Mouse (Mus musculus) lung, embryonic 16.5 days (tissue): ENCODE results near the gene Akap13. TPM values are rescaled to one million over a fixed set of nuclear protein-coding genes. Genes with fewer than 3 reads are reported as not detected.

ENCODE experiments used
- ATAC-seq: fragments of 200-750 bp; cut with Nextera tagmentation; 2 replicates; pipeline ENCODE4 v1.8.0; 2017; ENCODE audit warnings: low read depth, mild to moderate bottlenecking, moderate library complexity
- H3K27ac ChIP-seq: fragments of 300-500 bp; sonication (generic); 2 replicates; pipeline ENCODE4 v1.5.1; 2014; ENCODE audit warnings: mild to moderate bottlenecking, control low read depth, low read length
- H3K27me3 ChIP-seq: fragments of 300-500 bp; sonication (generic); 2 replicates; pipeline ENCODE4 v1.6.1; 2014; ENCODE audit warnings: low read depth, low read length, mixed read lengths; ENCODE audit not compliant: control insufficient read depth, insufficient read depth
- H3K36me3 ChIP-seq: fragments of 300-500 bp; sonication (generic); 2 replicates; pipeline ENCODE4 v1.6.1; 2014; ENCODE audit warnings: low read length; ENCODE audit not compliant: control insufficient read depth, insufficient read depth
- H3K4me1 ChIP-seq: fragments of 300-500 bp; sonication (generic); replicated peaks from 2 replicates; pipeline ENCODE4 v1.6.1; 2014; ENCODE audit warnings: low read length, mixed read lengths; ENCODE audit not compliant: control insufficient read depth, insufficient read depth
- H3K4me2 ChIP-seq: fragments of 300-500 bp; sonication (generic); 2 replicates; pipeline ENCODE4 v1.6.1; 2014; ENCODE audit warnings: low read depth, low read length, control low read depth
- H3K4me3 ChIP-seq: fragments of 300-500 bp; sonication (generic); 2 replicates; pipeline ENCODE4 v1.5.1; 2014; ENCODE audit warnings: mild to moderate bottlenecking, low read length, control low read depth
- H3K9ac ChIP-seq: fragments of 300-500 bp; sonication (generic); 2 replicates; pipeline ENCODE4 v1.6.1; 2014; ENCODE audit warnings: low read length, control low read depth
- H3K9me3 ChIP-seq: fragments of 300-500 bp; sonication (generic); 2 replicates; pipeline ENCODE4 v1.6.1; 2016; ENCODE audit warnings: low read length; ENCODE audit not compliant: control insufficient read depth
- WGBS: fragments of 180-500 bp; shearing (Covaris S2); extraction: QIAGEN DNeasy Blood & Tissue Kit; methylation state at CpG from one replicate; pipeline ENCODE4 v1.1.7; 2014; 5-methylcytosine and 5-hydroxymethylcytosine counted together
- polyA plus RNA-seq: library from polyadenylated mRNA; unstranded; fragments of >200 nt; fragmentation: Nextera tagmentation; extraction: Ambion mirVana; gene quantifications from 2 replicates; pipeline ENCODE4 v1.2.1, GENCODE M21; 2015

Akap13 gene
- polyA plus RNA-seq, 1 experiment from 2014 or later: 39.0 TPM

DNA sequence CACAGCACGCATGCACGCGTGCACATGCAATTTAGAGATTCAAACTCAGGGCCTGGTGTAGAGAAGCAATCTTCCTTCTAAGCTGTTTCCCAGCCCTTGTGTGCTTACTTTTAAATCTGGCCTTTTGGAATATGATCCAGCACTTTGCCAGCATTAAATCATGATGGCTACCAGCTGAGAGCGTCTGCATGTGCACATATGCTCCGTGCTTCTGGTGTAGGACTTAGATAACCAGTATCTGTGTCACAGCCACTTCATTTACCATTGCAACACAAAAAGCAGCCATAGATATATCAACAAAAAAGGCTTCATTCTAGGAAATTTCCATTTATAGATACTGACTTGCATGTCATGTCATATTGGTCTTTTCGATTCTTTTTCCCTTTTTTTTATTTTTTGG is 249.5 kb downstream of the Akap13 start:
- no peak overlapping the region for H3K9ac ChIP-seq
- no peak overlapping the region for H3K4me2 ChIP-seq
- WGBS: 84% methylated on average over 6 of the region's 6 CpGs
- no peaks in the 10 kb centered on the region for H3K27me3 ChIP-seq
- no peak for ATAC-seq
- H3K4me1 ChIP-seq: no peaks in the 10 kb centered on the region
- no peaks in the 10 kb centered on the region for H3K9me3 ChIP-seq
- no peak overlapping the region for H3K4me3 ChIP-seq
- H3K36me3 ChIP-seq: peaks cover 22% of the 10 kb centered on the region
- no peak overlapping the region for H3K27ac ChIP-seq

DNA sequence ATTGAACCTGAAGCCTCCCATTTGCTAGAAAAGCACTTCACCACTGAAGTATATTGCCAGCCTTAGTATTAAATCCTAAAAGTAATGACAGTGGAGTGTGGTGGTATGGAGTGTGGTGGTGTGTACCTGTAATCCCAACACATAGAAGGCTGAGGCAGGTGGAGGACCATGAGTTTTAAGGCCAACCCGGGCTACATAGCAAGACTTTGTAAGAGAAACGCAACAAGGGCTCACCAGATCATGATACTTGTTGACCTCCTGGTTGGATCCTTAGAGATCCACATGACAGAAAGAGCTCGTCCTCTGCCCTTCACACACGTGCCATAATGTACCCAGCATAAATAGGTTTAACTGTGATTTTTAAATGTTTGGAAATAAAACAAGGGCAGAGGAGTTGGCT is 254.6 kb downstream of the Akap13 start:
- H3K4me3 ChIP-seq: no peak overlapping the region
- no peaks in the 10 kb centered on the region; the same call in 1 of the 2 replicates for H3K4me1 ChIP-seq
- H3K36me3 ChIP-seq: peaks cover 18% of the 10 kb centered on the region; the same call in 1 of the 2 replicates
- H3K27me3 ChIP-seq: no peaks in the 10 kb centered on the region
- no peak for ATAC-seq
- no peak overlapping the region for H3K4me2 ChIP-seq
- H3K9ac ChIP-seq: no peak overlapping the region
- 92% methylated on average over 4 of the region's 4 CpGs for WGBS
- no peak overlapping the region for H3K27ac ChIP-seq
- H3K9me3 ChIP-seq: no peaks in the 10 kb centered on the region

DNA sequence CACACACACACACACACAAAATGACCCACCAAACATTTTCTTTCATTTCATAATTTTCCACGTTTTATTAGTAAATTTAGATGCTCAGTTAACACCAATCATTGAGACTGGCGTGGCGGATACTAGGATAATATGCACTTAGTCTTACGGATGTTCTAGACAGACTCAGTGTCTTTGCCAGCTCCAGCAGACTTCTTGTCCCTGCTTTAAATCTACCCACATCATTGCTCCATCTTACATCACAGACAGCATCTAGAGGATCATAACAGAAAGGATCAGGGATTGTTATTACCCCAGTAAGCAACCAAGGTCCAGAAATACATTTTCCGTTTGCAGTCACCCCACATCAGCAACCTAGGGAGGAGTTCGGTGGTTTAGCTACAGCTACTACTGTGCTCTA is 255.6 kb downstream of the Akap13 start:
- Histone ChIP-seq H3K27ac (no peak overlapping the region), H3K9me3 (no peaks in the 10 kb centered on the region), H3K36me3 (peaks cover 18% of the 10 kb centered on the region; the same call in 1 of the 2 replicates), H3K9ac (no peak overlapping the region), H3K4me2 (no peak overlapping the region), H3K27me3 (no peaks in the 10 kb centered on the region), H3K4me1 (no peaks in the 10 kb centered on the region; the same call in 1 of the 2 replicates), H3K4me3 (no peak overlapping the region)
- WGBS: 91% methylated on average over 6 of the region's 6 CpGs
- no peak for ATAC-seq

DNA sequence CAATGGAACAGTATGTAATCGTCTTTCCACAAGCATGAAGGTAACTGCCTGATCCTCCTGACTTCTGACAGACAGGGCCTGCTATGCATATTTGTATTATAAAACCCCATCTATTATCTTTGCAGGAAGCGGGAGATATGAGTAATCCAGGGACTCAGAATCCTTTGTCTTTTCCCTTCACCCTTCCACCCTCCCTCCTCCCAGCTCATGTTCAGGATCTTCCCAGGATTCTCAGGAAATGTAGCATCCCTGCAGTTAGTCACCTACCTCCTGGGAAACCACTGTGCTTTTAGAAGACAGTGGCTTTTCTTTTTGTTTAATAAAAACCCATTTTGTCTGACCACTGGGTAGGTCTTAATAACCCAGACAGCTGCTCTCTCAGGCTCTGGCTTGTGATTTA is 256.1 kb downstream of the Akap13 start:
- Histone ChIP-seq H3K9me3 (no peaks in the 10 kb centered on the region), H3K4me3 (no peak overlapping the region), H3K27me3 (no peaks in the 10 kb centered on the region), H3K36me3 (peaks cover 13% of the 10 kb centered on the region; the same call in 1 of the 2 replicates), H3K4me1 (no peaks in the 10 kb centered on the region; the same call in 1 of the 2 replicates), H3K9ac (no peak overlapping the region), H3K27ac (no peak overlapping the region), H3K4me2 (no peak overlapping the region)
- ATAC-seq: no peak
- WGBS: 75% methylated on average over 2 of the region's 2 CpGs

DNA sequence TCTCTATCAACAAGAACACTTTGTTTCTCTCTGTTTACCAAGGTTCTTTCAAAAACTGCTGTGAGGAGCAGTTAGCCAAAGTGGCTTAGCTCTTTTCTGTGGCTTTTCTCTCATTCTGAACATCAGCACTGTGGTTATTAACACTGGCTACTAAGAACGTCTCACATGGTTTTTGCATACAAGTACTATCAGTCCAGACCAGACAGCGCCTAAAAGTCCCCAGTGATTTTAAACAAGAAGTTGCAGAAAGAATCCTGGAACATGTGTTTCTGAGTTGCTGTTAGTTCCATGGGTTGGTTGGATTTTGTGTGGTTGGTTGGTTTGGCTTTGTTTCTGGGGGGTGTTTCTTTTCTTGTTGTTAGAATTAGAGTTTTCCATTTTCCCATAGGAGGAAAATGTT is 257.5 kb downstream of the Akap13 start:
- Histone ChIP-seq H3K27me3 (no peaks in the 10 kb centered on the region), H3K4me1 (no peaks in the 10 kb centered on the region; the same call in 1 of the 2 replicates), H3K36me3 (peaks cover 9% of the 10 kb centered on the region; the same call in 1 of the 2 replicates), H3K4me3 (no peak overlapping the region), H3K27ac (no peak overlapping the region), H3K9me3 (no peaks in the 10 kb centered on the region), H3K9ac (no peak overlapping the region), H3K4me2 (no peak overlapping the region)
- ATAC-seq: no peak
- WGBS: 76% methylated on average over 2 of the region's 2 CpGs

DNA sequence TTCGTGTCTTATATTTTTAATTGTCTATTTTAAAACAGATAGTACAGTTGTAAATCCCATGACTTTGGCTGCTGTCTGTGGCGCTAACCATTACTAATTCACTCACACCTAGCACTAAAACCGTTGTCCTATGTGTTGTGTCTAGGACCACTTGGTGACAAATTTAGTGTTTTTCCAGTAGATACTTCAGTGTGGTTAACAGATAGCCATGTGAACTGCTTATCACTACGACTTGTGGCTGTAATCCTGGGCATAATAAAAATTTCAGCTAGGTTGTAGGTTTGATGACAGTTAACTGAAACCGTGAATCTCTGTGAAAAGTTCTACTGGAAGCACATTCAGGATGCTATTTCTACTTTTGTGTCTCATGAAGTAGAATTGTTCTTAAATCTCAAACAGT is 258.6 kb downstream of the Akap13 start:
- no peaks in the 10 kb centered on the region for H3K27me3 ChIP-seq
- peaks cover 2% of the 10 kb centered on the region for H3K36me3 ChIP-seq
- H3K9me3 ChIP-seq: no peaks in the 10 kb centered on the region
- H3K4me3 ChIP-seq: no peak overlapping the region
- H3K27ac ChIP-seq: no peak overlapping the region
- H3K4me2 ChIP-seq: no peak overlapping the region
- ATAC-seq: no peak
- no peak overlapping the region for H3K9ac ChIP-seq
- no peaks in the 10 kb centered on the region; the same call in 1 of the 2 replicates for H3K4me1 ChIP-seq
- 83% methylated on average over 5 of the region's 5 CpGs for WGBS

DNA sequence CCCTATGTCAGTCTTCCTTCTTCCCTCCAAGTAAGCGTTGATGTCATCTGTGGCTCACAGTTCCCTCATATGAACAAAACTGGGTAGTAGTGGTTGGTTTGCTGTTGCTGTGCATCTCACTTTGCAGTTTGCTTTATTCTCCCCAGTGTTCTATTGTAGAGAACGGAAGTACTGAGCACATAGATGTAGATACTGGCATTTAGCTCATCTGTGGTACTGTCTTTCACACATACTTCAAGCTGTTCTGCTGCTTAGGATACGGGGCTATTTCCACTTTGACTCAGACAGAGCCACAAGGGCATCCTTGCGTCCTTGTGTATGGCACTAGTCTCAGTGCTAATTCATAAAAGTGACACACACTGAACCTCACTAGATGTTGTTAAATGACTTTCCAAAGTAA is 259.7 kb downstream of the Akap13 start:
- 92% methylated on average over 4 of the region's 4 CpGs for WGBS
- no peak for ATAC-seq

DNA sequence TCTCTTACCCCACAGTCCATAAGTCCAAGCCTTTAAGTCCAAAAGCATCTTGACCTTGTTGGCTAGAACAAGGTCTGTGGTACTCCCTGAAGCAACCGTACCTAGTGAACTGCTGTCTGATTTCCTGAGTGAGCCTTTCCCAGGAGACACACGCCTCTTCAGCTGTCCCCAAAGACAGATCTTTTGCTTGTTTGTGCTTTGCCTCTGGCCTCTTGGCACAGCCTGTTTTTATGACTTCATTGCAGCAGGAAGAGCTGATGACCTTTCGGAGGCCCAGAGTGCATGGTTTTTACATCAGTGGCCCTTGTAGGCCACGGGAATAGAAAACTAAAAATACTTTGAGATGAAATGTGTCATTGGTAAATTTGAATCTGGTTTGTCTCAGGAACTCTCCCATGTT is 260.6 kb downstream of the Akap13 start:
- ATAC-seq: no peak
- Histone ChIP-seq H3K9me3 (no peaks in the 10 kb centered on the region), H3K36me3 (peaks cover 8% of the 10 kb centered on the region), H3K27ac (no peak overlapping the region), H3K4me1 (no peaks in the 10 kb centered on the region; the same call in 1 of the 2 replicates), H3K9ac (no peak overlapping the region), H3K27me3 (no peaks in the 10 kb centered on the region), H3K4me3 (no peak overlapping the region), H3K4me2 (no peak overlapping the region)
- WGBS: 50% methylated on average over 4 of the region's 4 CpGs

More for the DNA sequence above, 259.7 kb downstream of the Akap13 start:
- Histone ChIP-seq H3K4me1 (no peaks in the 10 kb centered on the region; the same call in 1 of the 2 replicates), H3K27me3 (no peaks in the 10 kb centered on the region), H3K9ac (no peak overlapping the region), H3K27ac (no peak overlapping the region), H3K4me2 (no peak overlapping the region), H3K9me3 (no peaks in the 10 kb centered on the region), H3K36me3 (peaks cover 3% of the 10 kb centered on the region), H3K4me3 (no peak overlapping the region)

DNA sequence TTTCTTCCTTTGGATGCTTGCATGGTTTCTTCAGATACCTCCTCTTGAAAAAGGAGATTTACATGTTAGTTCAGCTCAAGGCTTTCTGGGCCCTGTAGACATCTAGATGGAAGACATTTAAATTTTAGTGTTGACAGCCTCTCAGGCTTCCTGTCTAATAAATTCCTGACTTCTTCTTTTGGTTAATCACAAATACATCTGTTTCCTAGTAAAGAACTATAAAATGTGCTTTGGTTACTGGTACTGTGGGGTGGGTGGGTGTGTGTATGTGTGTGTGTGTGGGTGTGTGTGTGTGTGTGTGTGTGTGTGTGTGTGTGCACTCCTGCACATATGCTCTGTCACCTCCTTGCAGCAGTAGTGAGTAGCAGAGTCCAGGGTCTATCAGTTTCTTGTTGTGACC is 262.0 kb downstream of the Akap13 start:
- H3K27ac ChIP-seq: no peak overlapping the region
- no peaks in the 10 kb centered on the region for H3K9me3 ChIP-seq
- H3K4me3 ChIP-seq: no peak overlapping the region
- H3K27me3 ChIP-seq: no peaks in the 10 kb centered on the region
- H3K36me3 ChIP-seq: peaks cover 8% of the 10 kb centered on the region
- no peaks in the 10 kb centered on the region; the same call in 1 of the 2 replicates for H3K4me1 ChIP-seq
- no peak overlapping the region for H3K4me2 ChIP-seq
- H3K9ac ChIP-seq: no peak overlapping the region
- no peak for ATAC-seq

DNA sequence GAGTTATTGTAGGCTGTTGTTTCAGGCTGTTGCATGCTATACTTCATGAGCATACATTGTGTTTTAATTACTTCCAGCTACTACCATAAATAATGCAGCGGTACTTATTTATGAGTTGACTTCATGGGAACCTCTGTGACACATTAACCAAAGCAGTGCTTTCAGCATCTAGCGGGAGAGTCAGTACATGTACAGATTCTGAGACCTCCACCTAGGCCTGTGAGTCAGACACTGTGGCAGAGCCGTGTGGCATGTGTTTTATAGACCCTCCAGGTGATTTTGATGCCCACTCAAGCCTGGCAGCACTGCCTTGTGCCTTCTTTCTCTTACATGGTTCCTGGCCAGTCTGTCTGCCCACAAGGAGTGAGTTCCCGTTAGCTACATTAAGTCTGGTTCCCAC is 266.0 kb downstream of the Akap13 start:
- peaks cover 24% of the 10 kb centered on the region for H3K36me3 ChIP-seq
- H3K4me3 ChIP-seq: no peak overlapping the region
- H3K27me3 ChIP-seq: no peaks in the 10 kb centered on the region
- no peak for ATAC-seq
- no peak overlapping the region for H3K9ac ChIP-seq
- no peaks in the 10 kb centered on the region for H3K9me3 ChIP-seq
- no peak overlapping the region for H3K4me2 ChIP-seq
- H3K27ac ChIP-seq: no peak overlapping the region
- no peaks in the 10 kb centered on the region for H3K4me1 ChIP-seq
- 92% methylated on average over 4 of the region's 4 CpGs for WGBS
